Mouse (Mus musculus) stomach, embryonic 15.5 days (tissue): ENCODE measurements around the gene Szt2. TPM values are rescaled to one million over a fixed set of nuclear protein-coding genes. Genes with fewer than 3 reads are reported as not detected.

Experiments
- ATAC-seq: fragments of 200-750 bp; cut with Nextera tagmentation; 2 replicates; pipeline ENCODE4 v1.8.0; 2017; ENCODE audit warnings: low read depth, moderate number of reproducible peaks, moderate TSS enrichment; ENCODE audit not compliant: insufficient read depth, low FRiP score
- H3K27ac ChIP-seq: fragments of 300-500 bp; sonication (generic); 2 replicates; pipeline ENCODE4 v1.5.1; 2015; ENCODE audit warnings: mild to moderate bottlenecking, inconsistent platforms
- H3K27me3 ChIP-seq: fragments of 300-500 bp; sonication (generic); replicated peaks from 2 replicates; pipeline ENCODE4 v1.6.1; 2015; ENCODE audit warnings: inconsistent platforms
- H3K36me3 ChIP-seq: fragments of 300-500 bp; sonication (generic); 2 replicates; pipeline ENCODE4 v1.6.1; 2015; ENCODE audit warnings: inconsistent platforms
- H3K4me1 ChIP-seq: fragments of 300-500 bp; sonication (generic); 2 replicates; pipeline ENCODE4 v1.6.1; 2015; ENCODE audit warnings: inconsistent platforms
- H3K4me2 ChIP-seq: fragments of 300-500 bp; sonication (generic); 2 replicates; pipeline ENCODE4 v1.6.1; 2015; ENCODE audit warnings: mild to moderate bottlenecking, inconsistent platforms
- H3K4me3 ChIP-seq: fragments of 300-500 bp; sonication (generic); replicated peaks from 2 replicates; pipeline ENCODE4 v1.5.1; 2015; ENCODE audit warnings: inconsistent platforms
- H3K9ac ChIP-seq: fragments of 300-500 bp; sonication (generic); 2 replicates; pipeline ENCODE4 v1.6.1; 2015; ENCODE audit warnings: inconsistent platforms
- H3K9me3 ChIP-seq: fragments of 300-500 bp; sonication (generic); 2 replicates; pipeline ENCODE4 v1.6.1; 2016; ENCODE audit warnings: inconsistent platforms
- WGBS: fragments of 180-500 bp; shearing (Covaris S2); methylation state at CpG from one replicate; pipeline ENCODE4 v1.1.7; 2015; 5-methylcytosine and 5-hydroxymethylcytosine counted together
- polyA plus RNA-seq: library from polyadenylated mRNA; unstranded; fragments of >200 nt; fragmentation: Nextera tagmentation; extraction: Ambion mirVana; gene quantifications from 2 replicates; pipeline ENCODE4 v1.2.1, GENCODE M21; 2015

Gene Szt2
- 4.8 and 7.0 TPM in 2 replicates for polyA plus RNA-seq

DNA sequence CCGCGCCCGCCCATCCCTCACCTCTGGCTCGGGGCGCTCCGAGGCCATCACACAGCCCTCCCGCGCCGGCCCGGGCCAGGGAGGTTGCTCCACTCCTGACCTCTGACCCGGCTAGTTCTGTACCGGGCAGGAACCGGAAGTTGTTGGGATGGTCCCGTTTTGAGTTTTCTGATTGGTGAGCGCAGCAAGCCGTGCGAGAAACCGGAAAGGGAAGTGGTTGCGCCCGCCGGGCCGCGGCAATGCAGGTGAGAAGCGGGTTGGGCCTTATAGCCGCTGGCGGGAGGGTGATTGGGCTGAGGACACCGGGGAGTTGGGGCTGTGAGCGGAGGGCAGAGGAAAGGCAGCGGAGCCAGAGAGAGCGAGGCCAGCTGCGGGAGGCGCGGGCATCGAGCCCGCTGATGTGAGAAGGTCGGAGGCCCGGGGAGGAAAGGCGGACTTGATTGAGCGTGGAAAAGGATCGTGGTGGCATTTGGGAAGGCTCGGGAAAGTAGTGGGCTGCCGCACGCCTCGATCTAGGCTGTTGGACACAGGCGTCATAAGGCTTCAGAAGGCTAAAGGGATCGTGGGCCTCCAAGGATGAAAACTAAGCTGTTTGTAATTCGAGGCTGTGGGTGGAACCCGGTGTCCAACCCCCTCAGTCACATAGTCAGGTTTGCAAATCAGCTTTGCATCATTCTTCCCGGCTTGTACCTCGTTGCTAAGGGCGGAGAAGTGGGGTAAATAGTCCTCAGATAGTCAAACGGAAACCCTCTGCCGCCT lies at the start of gene Szt2, which contains the start of gene Med8:
TSS of gene Szt2 (minus strand) at position 132 of the 759 bp plus-strand sequence.
TSS of gene Med8 (plus strand) at position 196 of the 759 bp plus-strand sequence.
- peak within 1 kb of the TSS; percentile 72; the same call in 1 of the 2 replicates for H3K27ac ChIP-seq
- H3K27me3 ChIP-seq, result no peaks in the 10 kb centered on the region
- H3K9ac ChIP-seq, result peak within 1 kb of the TSS; percentile 48
- peak within 1 kb of the TSS; percentile 67 for H3K4me3 ChIP-seq
- WGBS, result under 1% methylated on average over 53 of the region's 53 CpGs
- peak; percentile 92 for ATAC-seq
- H3K4me2 ChIP-seq, result peak within 1 kb of the TSS; percentile 65
- H3K9me3 ChIP-seq, result no peaks in the 10 kb centered on the region
- H3K36me3 ChIP-seq, result peaks cover 21% of the 10 kb centered on the region
- H3K4me1 ChIP-seq, result peaks cover 13% of the 10 kb centered on the region

DNA sequence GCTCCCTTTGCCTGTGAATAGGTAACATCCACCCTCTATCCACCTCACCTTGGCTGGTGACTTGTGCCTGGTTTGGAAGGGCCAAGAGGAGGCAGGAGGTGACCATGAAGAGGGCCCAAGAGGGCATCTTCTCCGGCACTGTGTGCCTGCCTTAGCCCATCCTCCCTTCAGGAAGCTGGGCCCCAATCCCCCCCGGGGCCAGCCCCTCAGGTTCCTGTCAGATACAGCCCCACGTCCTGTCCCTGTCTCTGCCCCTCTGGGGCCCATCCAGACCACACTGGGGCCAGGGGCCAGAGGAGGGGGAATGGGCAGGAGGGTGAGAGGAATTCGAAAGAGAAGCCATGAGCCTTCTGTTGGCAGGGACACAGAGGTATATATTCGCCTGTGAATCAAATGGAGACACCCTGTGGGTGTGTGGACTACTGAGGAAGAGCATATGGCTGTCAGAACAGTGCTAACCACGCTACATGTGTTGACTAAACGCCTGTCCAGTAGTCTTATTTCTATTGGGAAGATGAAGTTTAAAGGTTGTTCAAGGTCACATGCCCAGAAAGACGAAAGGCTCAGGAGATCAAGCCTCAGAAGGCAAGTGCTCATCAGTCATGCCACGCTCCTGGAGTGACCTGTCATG lies 48.4 kb upstream of the Szt2 start, which contains the start of gene Mpl:
TSS of gene Mpl (minus strand) at position 169 of the 631 bp plus-strand sequence.
- Histone ChIP-seq H3K9me3 (no peaks in the 10 kb centered on the region), H3K27ac (no peak within 1 kb of the TSS), H3K27me3 (no peaks in the 10 kb centered on the region), H3K36me3 (no peaks in the 10 kb centered on the region), H3K4me1 (no peaks in the 10 kb centered on the region), H3K9ac (no peak within 1 kb of the TSS), H3K4me3 (no peak within 1 kb of the TSS), H3K4me2 (no peak within 1 kb of the TSS)
- ATAC-seq, result no peak
- WGBS, result 52% methylated on average over 9 of the region's 9 CpGs

DNA sequence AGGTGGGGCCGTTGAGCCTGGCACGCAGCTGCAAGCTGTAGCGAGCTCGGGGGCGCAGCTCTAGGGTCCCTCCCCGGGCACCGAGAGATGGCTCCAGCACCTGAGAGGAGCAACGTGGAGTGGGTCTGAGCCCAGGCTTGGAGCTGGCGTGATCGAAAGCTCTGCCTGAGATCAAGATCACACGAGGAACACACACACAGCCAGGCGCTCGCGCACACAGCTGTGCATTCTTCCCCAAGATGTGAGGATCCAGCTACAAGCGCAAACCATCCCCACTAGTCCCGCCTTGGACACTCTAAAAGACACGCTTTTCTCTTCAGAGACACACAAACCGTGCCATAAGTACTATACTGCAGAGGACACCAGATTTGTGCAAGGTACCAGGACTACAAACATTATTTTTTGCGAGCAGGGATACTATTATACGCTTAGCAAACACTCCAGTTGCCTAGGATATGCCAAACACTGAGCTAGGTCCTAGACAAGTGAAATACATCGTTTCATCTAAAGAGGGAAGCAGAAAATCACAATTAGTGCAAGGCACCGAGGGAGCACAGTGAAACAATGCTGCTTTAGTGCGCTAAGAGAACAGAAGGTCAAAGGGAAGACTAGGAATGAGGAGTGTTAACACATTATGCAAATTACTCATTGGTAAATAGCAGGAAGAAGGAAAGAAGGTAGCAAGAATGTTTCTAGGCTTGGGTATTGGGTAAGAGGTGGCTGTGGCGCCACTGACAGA lies 37.5 kb upstream of the Szt2 start:
- H3K27ac ChIP-seq, result no peak overlapping the region
- H3K36me3 ChIP-seq, result no peaks in the 10 kb centered on the region
- H3K4me1 ChIP-seq, result peaks cover 7% of the 10 kb centered on the region; the same call in 1 of the 2 replicates
- H3K9ac ChIP-seq, result no peak overlapping the region
- peak overlapping the region; percentile 35 for H3K4me3 ChIP-seq
- peak overlapping the region; percentile 75 for H3K4me2 ChIP-seq
- H3K27me3 ChIP-seq, result no peaks in the 10 kb centered on the region
- no peak for ATAC-seq
- H3K9me3 ChIP-seq, result no peaks in the 10 kb centered on the region
- 36% methylated on average over 24 of the region's 24 CpGs for WGBS

DNA sequence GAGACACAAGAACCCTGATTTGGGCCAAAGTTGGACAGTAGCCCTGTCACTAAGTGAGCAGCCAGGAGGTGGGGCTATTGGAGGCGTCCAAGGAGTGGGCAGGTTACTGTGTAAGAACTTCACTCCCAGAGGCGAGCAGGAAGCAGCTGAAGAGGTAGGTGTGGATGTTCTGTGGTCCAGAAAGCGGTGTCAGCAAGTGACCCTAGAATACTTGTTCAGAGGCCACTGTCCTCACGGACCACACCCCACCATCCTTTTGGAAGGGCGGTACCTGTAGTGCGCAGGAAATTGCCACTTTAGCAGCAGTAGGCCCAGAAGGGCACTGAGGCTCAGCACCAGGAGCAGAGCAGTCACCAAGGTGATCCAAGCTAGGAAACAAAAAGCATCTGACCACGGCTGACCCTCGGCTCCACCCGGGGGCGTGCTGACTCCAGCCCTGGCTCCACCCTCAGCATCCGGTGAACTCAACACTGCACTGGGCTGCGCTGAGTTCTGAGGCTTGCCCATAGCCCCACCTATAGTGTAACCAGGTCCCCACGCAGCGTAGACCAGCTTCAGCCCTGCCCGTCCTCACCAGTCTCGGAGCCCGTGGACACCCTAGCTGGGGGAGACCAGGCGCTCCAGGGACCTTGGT lies 36.8 kb upstream of the Szt2 start:
- WGBS, result 27% methylated on average over 18 of the region's 18 CpGs
- Histone ChIP-seq H3K27ac (0 out of 2 replicates have a peak overlapping the region, but pooled peaks have one; percentile 26), H3K9ac (no peak overlapping the region), H3K4me1 (peaks cover 7% of the 10 kb centered on the region; the same call in 1 of the 2 replicates), H3K9me3 (no peaks in the 10 kb centered on the region), H3K36me3 (no peaks in the 10 kb centered on the region), H3K4me2 (peak overlapping the region; percentile 75), H3K4me3 (peak overlapping the region; percentile 35), H3K27me3 (no peaks in the 10 kb centered on the region)
- peak; percentile 74 for ATAC-seq

DNA sequence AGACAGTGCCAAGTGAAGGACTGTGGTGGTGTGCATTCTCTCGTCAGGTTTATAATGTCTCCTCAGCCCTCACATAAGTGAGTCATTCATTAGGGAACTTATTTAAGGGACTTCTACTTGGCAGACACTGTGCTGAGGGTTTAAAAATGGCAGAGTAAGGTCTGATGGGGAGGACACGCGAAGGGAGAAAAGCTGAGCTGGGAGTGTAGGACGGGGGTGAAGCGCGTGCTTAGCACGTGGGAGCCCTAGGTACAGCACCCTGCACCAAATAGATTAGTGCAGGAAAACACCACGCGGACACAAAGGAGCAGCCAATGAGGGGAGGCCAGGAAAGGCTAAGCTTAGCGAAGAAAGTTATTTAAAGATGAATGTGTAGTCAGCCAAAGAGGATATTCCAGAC lies 36.0 kb upstream of the Szt2 start:
- no peak for ATAC-seq
- H3K36me3 ChIP-seq, result no peaks in the 10 kb centered on the region
- H3K27me3 ChIP-seq, result no peaks in the 10 kb centered on the region
- WGBS, result 78% methylated on average over 10 of the region's 10 CpGs
- H3K4me1 ChIP-seq, result peaks cover 7% of the 10 kb centered on the region; the same call in 1 of the 2 replicates
- peak overlapping the region; percentile 26; the same call in 1 of the 2 replicates for H3K27ac ChIP-seq
- H3K4me3 ChIP-seq, result no peak overlapping the region
- no peak overlapping the region for H3K9ac ChIP-seq
- H3K9me3 ChIP-seq, result no peaks in the 10 kb centered on the region
- no peak overlapping the region for H3K4me2 ChIP-seq

DNA sequence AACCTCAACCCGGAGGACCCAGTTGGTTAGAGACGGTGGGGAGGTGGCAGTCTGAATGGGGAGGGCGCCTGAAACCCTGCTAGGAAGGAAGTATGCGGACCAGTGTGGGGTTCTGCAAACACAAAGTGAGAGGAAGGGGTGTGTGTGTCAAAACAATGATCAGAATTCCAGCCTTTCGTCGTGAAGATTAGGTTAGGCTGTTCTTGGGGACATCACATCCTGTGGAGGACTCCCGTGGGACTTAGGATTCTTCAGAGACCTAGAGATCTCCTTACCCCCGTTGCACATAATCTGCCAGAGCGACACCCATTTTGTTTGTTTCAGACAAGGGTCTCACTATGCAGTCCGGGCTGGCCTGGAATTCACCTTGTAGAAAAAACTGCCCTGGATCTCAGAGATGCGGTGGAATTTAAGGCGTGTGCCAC lies 28.8 kb upstream of the Szt2 start:
- no peaks in the 10 kb centered on the region for H3K9me3 ChIP-seq
- H3K4me1 ChIP-seq, result peaks cover 31% of the 10 kb centered on the region
- ATAC-seq, result no peak
- peak overlapping the region; percentile 22; the same call in 1 of the 2 replicates for H3K9ac ChIP-seq
- H3K36me3 ChIP-seq, result peaks cover 1% of the 10 kb centered on the region; the same call in 1 of the 2 replicates
- 8% methylated on average over 12 of the region's 12 CpGs for WGBS
- H3K4me3 ChIP-seq, result peak overlapping the region; percentile 64
- H3K27ac ChIP-seq, result peak overlapping the region; percentile 94
- H3K27me3 ChIP-seq, result no peaks in the 10 kb centered on the region
- peak overlapping the region; percentile 89 for H3K4me2 ChIP-seq

DNA sequence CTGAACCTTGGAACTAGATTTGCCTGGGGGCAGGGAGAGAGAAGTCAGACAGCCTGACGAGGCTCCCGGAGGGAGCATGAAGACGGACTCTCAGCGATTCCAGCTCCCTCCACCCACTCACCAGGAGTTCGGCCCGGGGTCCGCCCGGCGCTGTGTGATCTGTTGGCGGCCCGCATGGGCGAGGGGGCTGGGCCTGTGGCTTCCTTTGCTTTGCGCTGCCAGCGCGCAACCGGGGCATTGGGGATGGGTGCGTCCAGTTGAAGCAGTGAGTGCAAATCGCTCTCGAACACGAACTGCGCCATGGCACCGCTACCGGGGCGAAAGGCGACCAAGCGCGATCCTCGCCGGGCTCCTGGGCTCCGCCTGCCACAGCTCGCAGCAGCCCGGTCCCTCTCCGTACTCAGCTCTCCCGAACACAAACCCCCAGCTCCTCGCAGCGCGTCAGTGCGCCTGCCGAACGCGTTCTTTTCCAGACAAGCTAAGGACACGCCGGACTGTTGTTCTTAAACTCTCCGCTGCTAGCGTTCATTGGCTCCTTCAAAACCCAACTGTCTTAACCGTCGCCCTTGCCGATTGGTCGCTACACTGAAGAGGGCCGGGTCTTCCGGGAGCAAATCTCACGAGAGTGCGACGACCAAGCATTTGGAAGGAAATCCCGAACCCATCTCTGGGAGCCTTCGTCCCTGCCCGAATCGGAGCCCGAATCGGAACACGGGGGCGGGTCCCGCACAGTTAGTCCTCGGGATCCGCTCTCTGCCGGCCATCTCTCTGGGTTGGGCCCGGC lies 27.9 kb upstream of the Szt2 start, which contains the start of gene Cdc20:
TSS of gene Cdc20 (minus strand) at position 533 of the 784 bp plus-strand sequence.
- H3K9me3 ChIP-seq, result no peaks in the 10 kb centered on the region
- no peaks in the 10 kb centered on the region for H3K27me3 ChIP-seq
- H3K9ac ChIP-seq, result peak within 1 kb of the TSS; percentile 70
- peaks cover 10% of the 10 kb centered on the region for H3K36me3 ChIP-seq
- WGBS, result under 1% methylated on average over 67 of the region's 67 CpGs
- peak within 1 kb of the TSS; percentile 94 for H3K27ac ChIP-seq
- H3K4me3 ChIP-seq, result peak within 1 kb of the TSS; percentile 64
- ATAC-seq, result peak; percentile 96
- peak within 1 kb of the TSS; percentile 89 for H3K4me2 ChIP-seq
- peaks cover 31% of the 10 kb centered on the region for H3K4me1 ChIP-seq

DNA sequence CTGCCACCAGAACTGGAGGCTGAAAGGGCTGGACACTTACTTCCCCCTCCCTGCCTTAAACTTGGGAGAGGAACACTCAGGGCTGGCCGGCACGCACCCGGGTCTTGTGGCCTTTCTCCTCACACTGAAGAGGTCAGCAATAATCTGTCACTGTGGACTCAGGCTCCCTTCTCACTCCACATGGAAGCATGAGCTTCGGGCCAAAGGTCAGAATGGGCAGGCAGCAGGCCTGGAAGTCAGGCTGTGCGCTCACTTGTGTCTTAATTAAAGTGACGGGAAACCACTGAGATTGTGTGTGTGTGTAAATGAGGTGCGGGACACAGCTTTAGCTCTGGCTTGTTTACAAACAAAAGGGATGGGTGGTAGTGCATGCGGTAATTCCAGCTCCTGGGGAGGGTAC lies 23.3 kb upstream of the Szt2 start:
- peaks cover 16% of the 10 kb centered on the region for H3K36me3 ChIP-seq
- no peak for ATAC-seq
- H3K4me2 ChIP-seq, result no peak overlapping the region
- no peak overlapping the region for H3K9ac ChIP-seq
- no peak overlapping the region for H3K4me3 ChIP-seq
- no peaks in the 10 kb centered on the region for H3K9me3 ChIP-seq
- WGBS, result 65% methylated on average over 8 of the region's 8 CpGs
- no peak overlapping the region for H3K27ac ChIP-seq
- peaks cover 47% of the 10 kb centered on the region for H3K4me1 ChIP-seq
- no peaks in the 10 kb centered on the region for H3K27me3 ChIP-seq

DNA sequence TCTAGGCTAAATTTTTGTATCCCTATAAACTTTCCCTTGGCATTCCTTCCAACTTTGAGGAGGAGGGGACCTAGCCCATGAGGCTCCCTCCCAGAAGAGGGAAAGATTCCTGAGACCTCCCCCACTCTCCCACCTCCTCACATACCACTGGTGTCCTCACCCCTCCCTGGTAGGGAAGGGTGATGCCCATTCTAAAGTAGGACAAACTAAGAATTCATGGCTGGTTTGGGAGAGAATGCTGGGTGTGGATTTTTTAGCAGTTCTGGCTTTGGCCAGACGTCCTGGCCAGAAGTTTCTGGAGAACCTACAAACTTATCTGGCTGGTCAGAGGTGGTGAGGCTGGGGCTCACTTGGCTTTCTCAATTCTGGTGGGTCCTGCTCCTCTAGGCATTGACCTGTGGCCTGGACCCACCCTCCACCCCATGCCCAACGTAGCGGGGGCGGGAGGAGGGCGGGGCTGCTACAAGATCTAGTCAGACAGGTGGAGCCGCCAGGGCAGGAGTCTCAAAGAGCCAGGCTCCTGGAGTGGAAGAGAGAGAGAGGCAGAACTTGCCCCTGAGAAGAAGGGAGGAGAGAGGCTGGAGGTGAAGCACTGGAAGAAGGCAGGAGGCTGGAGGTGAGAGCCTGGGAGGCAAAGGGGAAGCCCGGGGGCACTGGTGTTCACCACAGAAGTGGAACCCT lies 20.3 kb upstream of the Szt2 start:
- 28% methylated on average over 7 of the region's 7 CpGs for WGBS
- no peak for ATAC-seq
- H3K9ac ChIP-seq, result no peak overlapping the region

DNA sequence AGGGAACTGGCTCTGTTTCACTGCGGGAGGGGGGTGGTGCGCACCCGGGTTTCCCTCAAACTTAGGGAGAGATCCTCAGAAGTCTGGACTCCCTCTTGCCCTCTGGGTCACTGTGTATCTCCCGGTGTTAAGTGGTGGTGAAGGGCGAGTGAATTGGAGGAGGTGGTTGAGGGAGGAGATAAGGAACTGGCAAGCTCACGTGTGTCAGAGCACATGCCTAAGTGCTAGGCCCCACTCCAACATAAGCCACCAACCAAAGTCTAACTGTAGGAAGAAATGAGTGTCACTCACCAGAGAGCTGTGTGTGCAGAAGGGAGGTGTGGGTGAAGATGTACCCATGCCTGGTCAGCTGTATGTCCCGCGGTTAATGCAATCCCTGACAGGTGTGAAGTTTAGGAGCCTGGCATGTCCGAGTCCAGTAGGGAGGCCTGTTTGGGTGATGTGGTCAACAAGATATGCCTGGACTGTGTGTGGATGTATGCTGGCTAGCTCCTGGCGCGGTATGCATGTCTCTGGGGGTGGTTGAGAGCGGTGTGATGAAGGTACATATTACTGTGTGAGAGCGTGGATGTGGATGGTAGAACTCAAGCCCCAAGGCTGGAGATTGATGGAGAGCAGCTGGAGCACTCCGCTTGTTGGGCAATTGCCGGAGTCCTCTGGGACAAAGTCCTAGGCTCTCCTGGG lies 19.6 kb upstream of the Szt2 start:
- H3K9ac ChIP-seq, result peak overlapping the region; percentile 59
- H3K27ac ChIP-seq, result peak overlapping the region; percentile 90
- H3K4me1 ChIP-seq, result peaks cover 25% of the 10 kb centered on the region
- no peaks in the 10 kb centered on the region for H3K27me3 ChIP-seq
- 26% methylated on average over 15 of the region's 15 CpGs for WGBS
- peaks cover 16% of the 10 kb centered on the region for H3K36me3 ChIP-seq
- H3K4me2 ChIP-seq, result peak overlapping the region; percentile 86
- no peaks in the 10 kb centered on the region for H3K9me3 ChIP-seq
- ATAC-seq, result peak; percentile 32
- H3K4me3 ChIP-seq, result peak overlapping the region; percentile 85

More for the DNA sequence above, 20.3 kb upstream of the Szt2 start:
- H3K4me2 ChIP-seq, result peak overlapping the region; percentile 86
- H3K4me1 ChIP-seq, result peaks cover 29% of the 10 kb centered on the region
- H3K36me3 ChIP-seq, result peaks cover 16% of the 10 kb centered on the region
- H3K9me3 ChIP-seq, result no peaks in the 10 kb centered on the region
- peak overlapping the region; percentile 85 for H3K4me3 ChIP-seq
- no peaks in the 10 kb centered on the region for H3K27me3 ChIP-seq
- peak overlapping the region; percentile 90 for H3K27ac ChIP-seq
